Mouse (Mus musculus): ENCODE results near the gene Gart.

The Gart gene

DNA sequence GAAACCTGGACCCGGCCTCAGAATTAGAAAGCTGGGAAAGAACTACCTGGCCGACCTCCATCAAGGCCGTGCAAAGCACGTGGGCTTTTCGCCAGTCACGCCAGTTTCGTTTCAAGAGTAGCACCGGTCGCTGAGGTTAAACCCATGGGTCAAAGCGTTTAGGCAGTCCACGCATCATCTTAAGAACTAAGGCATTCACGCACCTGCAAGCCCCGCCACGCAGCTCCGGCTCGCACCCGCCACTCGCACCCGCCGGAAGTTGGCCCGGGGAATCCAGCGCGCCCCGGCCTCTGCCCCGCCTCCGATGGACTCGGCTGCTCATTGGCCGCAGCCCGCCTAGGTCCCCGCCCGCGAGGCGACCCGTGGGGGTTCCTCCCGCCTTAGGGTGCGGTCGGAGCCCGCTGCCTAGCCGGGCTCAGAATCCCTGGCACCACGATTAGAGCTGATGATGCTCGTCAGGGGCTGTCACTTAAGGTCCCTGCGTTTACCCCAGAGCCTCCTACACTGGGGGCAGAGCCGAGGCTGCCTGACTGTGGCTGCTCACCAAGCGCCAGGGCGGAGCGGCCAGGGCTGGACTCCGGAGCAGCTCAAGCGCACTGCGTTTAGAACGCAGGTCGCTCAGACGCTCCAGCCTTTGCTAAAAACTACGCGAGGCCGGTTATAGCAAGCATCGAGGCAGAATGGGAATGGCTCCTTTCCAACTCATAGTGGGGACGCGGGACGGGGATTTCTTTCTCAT is at the start of gene Gart:
Gene Gart (minus strand): TSS at position 272 of the 739 bp plus-strand sequence.
- DNase-seq, result peak; percentile 93

DNA sequence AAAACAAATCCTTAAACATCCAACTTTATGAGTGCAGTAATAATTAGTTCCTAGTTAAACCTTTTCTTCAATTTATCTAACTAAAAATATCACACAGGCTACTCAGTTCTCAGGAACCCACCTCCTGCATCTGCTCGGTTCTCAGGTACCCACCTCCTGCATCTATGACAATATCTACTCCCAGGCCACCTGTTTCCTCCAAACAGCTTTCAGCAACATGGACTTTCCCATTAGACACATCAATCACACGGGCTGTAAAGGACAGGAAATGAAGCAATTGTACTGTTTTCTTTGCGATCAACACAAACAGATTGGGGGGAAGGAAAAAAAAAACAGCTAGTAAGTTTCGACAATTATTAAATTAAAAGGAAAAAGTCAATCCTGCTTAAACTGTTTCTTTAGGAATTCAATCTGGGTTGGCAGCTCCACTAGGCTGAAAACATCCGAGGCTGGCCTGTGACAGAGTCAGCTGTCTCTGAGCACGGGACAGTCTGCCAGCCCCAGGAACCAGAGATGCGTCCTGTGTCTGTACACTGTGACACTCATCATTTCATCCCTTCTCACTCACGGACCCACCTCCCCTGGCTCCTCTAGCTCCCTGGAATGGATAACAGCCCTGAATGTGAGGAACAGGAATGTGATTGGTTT is 48.5 kb upstream of the Gart start:
- no peak for DNase-seq

DNA sequence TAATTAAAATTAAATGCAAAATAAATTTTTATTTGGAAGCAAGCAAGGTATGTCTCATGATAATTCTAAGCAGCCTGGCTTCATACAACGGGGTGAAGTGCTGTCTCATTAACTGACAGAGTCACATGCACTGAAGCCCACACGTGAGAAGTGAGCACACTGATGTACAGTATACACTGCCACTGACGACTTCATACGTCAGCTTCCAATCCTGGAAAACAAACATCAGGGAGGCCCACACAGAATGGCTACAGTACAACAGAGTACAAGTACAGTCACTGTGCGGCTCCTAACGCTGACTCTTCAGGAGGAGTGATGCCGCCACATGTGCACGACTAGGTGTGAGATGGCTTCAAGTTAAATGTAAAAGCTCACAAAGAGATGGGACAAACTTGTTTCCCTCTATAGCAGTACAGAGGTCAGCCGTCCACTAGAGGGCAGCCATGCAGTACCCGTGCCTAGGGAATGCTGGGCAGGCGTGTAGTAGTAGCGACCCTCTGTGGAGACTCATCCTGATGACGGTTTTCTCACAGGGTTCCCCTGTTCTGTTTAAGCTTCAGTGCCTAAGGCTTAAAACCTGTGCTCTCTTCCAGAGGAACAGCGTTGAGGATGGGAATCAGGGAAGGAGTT is 47.8 kb upstream of the Gart start:
- peak; percentile 77 for DNase-seq

DNA sequence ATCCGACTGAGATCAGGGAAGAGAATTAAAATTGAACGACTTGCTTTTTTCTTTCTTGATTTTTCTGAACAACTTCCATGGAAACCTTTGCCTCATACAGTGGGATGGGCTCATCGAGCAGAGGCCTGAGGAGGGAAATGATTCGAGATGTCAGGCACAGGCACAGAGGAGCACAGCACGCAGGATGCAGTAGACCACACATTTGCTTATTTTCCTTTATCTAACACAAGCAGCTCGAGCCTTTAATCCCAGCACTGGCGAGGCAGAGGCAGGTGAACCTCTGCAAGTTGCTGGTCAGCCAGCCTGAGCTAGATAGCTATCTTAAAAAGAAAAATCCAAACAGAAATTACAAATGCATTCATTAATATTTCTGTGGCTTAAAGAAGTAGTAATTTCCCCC is 43.0 kb upstream of the Gart start:
- no peak for DNase-seq

DNA sequence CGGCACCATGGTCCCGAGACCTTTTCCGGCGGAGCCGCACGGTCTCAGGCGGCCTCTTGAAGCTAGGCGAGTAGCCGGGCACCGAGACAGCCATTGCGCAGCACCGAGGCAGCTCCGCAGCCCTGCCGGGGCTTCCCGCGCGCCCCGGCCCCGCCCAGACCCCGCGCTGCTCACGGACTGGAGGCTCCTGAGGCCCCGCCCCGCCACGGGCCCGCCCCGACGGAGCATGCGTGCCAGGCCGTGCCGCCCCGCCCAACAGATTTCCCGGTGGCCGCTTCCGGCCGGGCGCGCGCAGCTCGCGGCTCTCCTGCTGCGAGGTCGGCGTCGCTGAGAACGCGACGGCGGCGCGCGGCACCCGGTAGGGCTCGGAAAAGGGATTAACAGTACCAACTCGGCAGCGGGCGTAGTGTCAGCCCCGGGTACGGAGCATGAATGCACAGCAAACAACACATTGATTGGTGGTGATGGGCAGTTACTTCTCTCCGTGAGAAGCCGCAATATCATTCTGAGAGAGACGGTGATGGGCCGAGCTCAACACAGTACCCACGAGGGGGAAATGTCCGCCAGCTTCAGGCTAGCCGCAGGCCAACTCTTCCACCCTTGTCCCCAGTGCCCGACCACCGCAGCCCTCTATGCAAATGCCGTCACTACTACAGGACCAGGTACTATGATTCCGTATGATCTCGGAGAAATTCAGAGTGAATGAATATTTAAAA is 42.0 kb upstream of the Gart start, which contains the start of gene Donson:
Gene Donson (minus strand): TSS at position 152 of the 716 bp plus-strand sequence.
- DNase-seq, result peak; percentile 96

DNA sequence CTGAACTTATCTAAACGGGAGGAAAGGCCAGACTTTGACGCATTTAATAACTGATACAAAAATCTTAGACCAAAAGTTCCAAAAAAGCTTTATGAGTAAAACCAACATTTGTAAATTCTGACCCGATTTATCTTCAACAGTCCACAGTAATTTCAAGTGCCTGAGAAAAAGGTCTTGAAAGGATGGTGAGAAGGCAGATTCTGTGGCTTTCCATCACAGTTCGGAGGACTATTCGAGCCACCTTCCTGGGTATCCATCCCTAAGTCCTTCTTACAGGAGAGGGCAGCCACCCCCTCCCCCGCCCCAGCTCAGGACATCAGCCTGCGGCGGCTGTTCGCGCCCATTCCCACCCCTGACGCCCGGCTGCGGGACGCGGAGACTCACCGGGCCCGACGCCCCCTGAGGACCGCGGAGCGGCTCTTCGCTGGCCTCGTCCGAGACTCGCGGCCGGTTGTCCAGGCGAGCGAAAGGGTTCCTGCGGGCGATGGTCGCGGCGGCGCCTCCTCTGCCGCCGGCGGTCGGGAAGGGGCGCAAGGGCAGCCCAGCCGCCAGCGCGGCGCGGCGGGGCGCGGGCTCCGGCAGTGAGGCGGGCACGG is 41.4 kb upstream of the Gart start:
- no peak for DNase-seq

DNA sequence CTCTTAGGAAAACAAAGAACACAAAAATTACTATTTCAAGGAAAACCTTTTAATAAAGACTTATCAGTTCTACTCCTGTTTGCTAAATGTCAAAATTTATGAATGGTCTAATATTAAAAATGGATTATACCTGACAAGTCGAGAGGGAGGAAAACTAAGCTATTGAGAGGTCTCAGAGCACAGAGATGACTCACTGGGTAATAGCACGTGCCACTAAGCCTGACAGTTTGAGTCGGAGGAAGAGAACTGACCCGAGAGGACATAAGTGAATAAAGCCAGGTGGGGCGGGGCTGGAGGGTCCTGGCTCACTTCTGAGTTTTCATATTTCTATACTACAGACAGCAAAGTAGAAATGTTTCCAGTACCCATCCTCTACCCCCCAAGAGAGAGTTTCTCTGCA is 39.6 kb upstream of the Gart start:
- no peak for DNase-seq

DNA sequence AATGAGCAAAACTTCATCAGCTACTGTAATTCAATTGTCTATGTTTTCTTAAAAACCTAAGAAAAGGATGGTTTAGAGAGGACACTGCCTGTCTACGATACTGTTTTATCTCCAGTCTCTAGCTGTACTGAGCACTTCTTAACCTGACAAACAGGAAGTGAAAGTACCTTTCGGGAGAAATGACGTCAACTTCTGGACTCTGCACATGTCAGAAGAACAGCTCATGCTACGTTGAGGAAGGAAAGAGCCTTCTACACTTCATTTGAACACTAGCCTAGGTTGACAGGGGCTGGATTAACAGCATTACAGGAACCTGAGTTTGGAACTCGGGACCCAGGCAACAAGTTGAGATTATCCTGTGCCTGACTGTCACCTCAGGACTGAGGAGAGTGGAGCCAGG is 38.8 kb upstream of the Gart start:
- no peak for DNase-seq

DNA sequence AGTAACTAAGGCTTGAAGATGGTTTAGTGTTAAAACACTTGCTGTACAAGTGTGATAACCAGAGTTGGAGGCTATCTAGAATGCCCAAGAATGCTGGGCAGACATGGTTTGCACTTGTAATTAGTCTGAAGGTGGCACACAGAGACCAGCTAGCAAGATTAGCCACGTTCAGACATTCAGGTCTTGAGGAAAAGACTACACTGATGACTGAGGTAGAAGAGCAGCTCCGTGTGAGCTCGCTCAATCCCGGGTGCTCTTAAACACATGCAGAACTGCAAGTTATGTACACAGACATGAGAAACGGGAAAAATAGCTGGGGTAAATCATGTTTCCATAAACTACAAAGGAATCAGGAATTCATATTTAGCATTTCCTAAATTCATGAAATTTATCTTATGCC is 33.9 kb upstream of the Gart start:
- no peak for DNase-seq

DNA sequence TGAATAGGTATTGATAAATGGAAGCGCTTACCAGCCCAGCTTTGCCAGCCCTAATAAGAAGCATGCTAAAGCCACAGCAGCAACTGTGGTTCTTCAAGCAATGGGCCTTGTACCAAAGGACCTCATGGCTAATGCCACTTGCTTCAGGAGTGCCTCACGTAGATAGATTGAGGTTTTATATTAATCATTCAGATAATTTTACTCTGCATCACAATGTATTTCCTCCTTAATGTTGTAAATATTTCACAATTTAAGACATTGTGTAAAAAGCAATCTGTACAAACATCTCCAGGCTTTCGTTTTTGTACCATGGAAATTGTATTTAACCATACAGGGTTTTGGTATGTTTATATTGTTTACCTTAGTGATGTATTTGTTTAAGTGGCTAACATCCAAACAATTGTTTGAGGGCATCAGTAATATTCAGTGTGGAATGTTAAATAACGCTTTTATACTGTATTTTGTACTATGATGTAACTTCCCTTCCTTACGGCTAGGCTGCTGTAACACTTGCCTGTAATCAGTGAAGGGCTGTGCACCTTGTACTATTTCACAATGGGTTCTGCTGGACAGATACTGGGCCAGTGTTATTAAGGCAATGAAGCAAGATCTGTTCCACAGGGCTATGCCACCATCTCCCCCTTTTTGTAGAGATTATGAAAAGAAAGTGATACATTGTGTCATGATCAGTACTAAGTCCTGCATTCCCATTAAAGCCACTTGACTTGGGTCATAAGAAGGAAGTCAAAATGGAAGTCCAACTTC is 31.6 kb upstream of the Gart start:
- no peak for DNase-seq

DNA sequence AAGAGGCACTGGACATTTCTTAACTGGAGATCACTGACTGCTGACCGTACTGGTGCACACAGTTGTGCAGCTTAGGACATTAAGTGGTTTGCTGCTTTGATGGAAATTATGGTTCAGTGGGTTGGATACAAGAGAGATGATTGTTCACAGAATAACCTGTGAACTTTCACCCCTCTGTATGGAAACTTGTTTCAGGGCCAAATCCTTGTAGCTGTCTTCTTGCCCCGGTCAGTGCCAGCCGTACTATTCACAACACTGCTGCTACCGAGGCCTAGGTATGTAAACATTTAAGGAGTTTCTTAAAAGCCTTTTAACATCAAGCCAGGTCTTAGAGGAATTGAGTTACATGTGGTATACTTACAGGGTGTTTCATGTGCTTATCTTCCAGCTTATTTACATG is 27.7 kb upstream of the Gart start:
- DNase-seq, result no peak

DNA sequence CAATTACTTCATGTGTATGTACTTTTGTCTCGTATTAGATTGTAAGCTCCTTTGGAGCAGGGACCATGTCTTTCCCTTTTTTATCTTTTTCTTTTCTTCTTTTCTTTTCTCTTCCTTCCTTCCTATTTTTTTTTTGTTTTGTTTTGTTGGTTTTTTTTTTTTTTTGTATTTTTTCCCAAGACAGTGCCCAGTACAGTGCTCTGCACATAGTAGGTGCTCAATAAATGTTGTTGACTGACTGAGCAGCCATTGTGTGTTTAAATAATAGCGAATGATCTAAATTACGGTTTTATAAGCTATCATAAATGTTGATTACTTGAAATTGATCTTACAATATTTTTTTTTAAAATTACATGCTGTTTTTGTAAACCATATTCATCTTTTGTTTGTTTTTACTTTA is 17.0 kb upstream of the Gart start:
- DNase-seq, result no peak

DNA sequence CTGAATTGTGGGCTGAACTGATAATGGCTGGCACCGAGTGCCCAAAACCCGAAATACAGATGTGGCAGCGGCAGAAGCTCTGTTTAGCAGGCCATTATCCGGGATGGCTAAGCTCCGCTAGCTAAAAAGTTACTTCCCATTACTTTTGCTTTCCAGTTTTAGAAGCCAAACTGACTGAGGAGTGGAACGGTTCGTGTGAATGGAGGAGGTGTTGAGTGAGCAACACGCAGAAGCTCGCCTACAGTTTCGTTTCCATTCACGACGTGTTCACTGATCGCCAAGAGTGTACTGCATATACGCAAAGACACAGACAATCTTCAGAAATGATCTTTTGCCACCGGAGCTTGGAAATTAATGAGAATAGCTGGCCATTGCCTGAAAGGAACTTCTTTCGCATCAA is 15.6 kb upstream of the Gart start:
- no peak for DNase-seq

DNA sequence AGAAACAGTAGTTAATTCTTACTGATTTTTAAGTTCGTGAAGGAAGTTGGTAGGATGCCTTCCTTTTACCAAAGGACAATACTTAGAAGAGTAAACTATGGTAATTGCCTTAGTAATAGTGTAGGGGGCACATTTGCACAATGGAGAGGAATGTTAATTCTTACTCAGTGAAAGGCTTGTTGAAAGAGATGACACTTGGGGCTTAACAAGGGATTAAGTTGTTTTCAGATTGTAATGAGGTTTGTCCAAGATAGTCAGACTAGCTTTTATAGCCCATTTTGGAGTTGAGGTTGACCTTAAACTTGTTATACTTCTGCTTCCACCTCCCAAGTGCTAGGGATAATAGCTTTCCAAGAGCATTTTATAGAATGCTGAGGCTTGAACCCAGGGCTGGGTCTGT is 14.6 kb upstream of the Gart start:
- no peak for DNase-seq

DNA sequence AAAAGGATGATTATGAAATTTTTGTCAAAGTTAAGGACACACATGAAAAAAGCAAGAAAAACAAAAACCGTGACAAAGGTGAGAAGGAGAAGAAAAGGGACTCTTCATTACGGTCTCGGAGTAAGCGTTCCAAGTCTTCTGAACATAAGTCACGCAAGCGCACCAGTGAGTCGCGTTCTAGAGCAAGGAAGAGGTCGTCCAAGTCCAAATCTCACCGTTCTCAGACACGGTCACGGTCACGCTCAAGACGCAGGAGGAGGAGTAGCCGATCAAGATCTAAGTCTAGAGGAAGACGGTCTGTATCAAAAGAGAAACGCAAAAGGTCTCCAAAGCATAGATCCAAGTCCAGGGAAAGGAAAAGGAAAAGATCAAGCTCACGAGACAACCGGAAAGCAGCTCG is 13.0 kb upstream of the Gart start:
- DNase-seq, result no peak

DNA sequence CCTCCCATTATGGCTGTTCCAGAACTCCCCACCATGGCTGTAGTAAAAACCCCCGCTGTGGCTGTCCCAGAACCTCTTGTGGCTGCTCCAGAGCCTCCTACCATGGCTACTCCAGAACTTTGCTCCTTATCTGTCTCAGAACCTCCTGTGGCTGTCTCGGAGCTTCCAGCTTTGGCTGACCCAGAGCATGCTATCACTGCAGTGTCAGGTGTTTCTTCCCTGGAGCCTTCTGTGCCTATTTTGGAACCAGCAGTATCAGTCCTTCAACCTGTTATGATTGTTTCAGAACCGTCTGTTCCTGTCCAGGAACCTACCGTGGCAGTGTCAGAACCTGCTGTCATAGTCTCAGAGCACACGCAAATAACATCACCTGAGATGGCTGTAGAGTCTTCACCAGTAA is 11.7 kb upstream of the Gart start:
- DNase-seq, result no peak

DNA sequence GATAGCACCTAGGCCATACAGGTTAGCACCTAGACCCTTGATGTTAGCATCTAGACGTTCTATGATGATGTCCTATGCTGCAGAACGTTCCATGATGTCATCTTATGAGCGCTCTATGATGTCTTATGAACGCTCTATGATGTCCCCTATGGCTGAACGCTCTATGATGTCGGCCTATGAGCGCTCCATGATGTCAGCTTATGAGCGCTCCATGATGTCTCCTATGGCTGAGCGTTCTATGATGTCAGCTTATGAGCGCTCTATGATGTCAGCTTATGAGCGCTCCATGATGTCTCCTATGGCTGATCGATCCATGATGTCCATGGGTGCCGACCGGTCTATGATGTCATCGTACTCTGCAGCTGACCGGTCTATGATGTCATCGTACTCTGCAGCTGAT is 10.5 kb upstream of the Gart start:
- DNase-seq, result no peak

DNA sequence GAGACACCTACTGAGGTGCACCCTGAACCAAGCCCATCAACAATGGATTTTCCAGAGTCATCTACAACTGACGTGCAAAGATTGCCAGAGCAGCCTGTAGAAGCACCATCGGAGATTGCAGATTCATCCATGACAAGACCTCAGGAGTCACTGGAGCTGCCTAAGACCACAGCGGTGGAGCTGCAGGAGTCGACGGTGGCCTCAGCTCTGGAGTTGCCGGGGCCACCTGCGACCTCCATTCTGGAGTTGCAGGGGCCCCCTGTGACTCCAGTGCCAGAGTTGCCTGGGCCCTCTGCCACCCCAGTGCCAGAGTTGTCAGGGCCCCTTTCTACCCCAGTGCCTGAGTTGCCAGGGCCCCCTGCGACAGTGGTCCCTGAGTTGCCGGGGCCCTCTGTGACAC is 8.5 kb upstream of the Gart start:
- no peak for DNase-seq

DNA sequence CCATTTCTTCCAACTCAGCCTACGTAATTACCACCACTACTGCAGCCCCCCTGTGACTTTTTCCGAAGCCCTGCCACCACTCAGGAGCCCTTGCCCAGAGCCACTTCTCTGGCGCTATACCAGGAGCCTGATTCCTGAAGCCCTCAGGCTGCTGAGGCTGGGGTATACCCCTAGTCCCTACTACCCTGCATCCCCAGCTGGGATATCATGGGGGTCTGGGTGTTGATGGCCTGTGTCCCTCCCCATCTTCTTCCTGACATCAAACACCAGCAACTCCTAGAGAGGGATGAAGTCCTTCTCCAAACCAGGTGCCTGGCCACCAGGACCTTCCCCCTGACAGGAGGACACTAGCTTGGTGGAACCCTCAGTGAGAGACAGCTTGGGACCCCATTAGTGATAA is 5.4 kb upstream of the Gart start:
- no peak for DNase-seq

DNA sequence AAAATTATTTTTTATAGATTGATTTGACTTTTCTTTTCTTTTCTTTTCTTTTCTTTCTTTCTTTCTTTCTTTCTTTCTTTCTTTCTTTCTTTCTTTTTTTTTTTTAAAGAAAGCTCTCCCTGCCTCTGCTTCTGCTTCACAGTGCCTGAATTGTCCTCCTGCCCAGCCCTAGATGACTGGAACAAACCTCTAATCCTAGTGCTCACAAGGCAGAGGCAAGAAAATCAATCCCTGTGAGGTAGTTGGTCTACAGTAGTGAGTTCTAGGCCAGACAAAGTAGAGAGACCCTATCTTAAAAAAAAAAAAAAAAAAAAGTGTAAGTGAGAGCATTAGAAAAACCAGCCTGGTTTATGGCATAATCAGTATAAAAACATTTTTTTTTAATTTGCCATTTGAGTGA is 3.0 kb upstream of the Gart start:
- DNase-seq, result no peak

DNA sequence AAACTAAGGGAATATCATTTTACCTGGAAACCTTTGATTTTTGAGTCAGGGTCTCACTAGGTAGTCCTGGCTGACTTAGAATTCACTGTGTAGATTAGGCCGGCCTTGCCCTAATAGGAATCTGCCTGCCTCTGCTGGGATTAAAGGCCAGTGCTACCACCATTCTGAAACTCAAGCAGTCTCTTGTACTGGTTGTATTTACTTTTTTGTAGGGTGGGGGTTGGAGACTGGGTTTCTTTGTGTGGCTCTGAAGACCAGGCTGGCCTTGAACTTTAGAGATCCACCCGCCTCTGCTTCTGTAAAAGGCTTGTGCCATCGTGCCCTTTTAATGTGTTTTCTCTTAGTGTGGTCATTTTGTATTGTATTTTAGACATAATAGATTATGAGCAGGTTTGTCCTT is 2.5 kb upstream of the Gart start:
- no peak for DNase-seq

DNA sequence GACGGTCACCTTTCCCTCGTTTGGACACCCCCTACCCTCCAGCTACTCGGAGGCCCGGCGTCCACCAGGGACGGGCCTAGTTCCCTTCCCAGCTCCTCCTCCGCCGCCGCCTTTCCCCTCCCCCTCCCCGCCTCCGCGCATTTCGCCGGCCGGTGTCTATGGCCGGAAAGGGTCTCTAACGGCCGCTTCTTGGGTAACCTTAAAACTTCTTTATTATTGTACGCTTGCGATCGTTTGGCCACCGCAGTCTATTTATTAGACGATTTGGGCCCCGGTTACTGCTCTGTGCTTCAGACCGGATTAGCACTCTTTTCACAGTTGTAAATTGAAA is 1.4 kb upstream of the Gart start:
- DNase-seq, result peak; percentile 76
